Mouse (Mus musculus): Measurements from ENCODE around the gene Ifnar1. TPM values are rescaled to one million over a fixed set of nuclear protein-coding genes. Genes with fewer than 3 reads are reported as not detected.

Ifnar1 gene
- polyA plus RNA-seq, 1 experiment: 15.9 TPM

DNA sequence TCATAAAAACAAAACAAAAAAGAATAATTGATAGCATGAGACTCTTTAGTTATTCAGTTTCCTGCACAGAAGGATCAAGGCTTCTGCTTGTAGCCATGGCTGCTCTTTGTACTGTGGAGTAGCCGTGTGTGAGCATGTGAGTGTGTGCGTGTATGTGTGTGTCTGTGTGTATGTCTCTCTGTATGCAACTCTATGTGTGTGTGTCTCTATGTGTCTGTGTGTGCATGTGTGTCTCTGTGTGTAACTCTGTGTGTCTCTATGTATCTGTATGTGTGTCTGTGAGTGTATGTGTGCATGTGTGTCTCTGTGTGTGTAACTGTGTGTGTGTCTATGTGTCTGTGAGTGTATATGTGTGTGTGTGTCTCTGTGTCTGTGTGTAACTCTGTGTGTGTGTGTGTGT lies 64.0 kb downstream of the Ifnar1 start:
- H3K27ac ChIP-seq (ENCODE audit: control insufficient read depth, insufficient read depth, low read depth, low read length, poor library complexity): no peak overlapping the region; the same call in 1 of the 2 replicates
- peak overlapping the region; percentile 61 for H3K4me3 ChIP-seq (replicated peaks; ENCODE audit: control insufficient read depth, low read depth, low read length)
- 59% methylated on average over 2 of the region's 2 CpGs for WGBS
- TF ChIP-seq POLR2A (IDR thresholded peaks at IDR 0.05; ENCODE audit: borderline replicate concordance, control insufficient read depth, low read depth, low read length): no peak
- no peak for TF ChIP-seq CTCF (IDR thresholded peaks at IDR 0.05; ENCODE audit: control insufficient read depth, insufficient read depth, low read length)
- H3K4me1 ChIP-seq (ENCODE audit: control insufficient read depth, insufficient read depth, low read length): peaks cover 10% of the 10 kb centered on the region; the same call in 1 of the 2 replicates

DNA sequence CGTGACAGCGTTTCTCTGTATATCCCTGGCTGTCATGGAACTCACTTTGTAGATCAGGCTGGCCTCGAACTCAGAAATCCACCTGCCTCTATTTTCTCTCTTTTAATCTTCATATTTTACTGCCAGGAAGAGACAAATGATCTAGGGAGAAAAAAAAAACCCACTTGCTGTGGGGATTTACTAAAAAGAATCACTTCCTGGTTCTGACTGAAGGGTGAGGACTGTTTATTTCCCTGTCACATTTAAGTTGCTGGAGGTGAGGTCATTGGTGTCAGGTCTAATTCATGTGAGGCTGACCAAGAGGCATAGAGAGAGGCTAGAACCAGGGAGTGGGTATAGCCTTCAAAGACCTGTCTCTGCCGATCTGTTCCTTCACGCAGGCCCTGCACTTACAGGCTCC lies 64.6 kb downstream of the Ifnar1 start:
- Histone ChIP-seq H3K4me3 (replicated peaks; ENCODE audit: control insufficient read depth, low read depth, low read length) (no peak overlapping the region), H3K4me1 (ENCODE audit: control insufficient read depth, insufficient read depth, low read length) (peaks cover 10% of the 10 kb centered on the region; the same call in 1 of the 2 replicates), H3K27ac (ENCODE audit: control insufficient read depth, insufficient read depth, low read depth, low read length, poor library complexity) (no peak overlapping the region)
- TF ChIP-seq CTCF (IDR thresholded peaks at IDR 0.05; ENCODE audit: control insufficient read depth, insufficient read depth, low read length): no peak
- no peak for TF ChIP-seq POLR2A (IDR thresholded peaks at IDR 0.05; ENCODE audit: borderline replicate concordance, control insufficient read depth, low read depth, low read length)
- 66% methylated on average over 5 of the region's 5 CpGs for WGBS

DNA sequence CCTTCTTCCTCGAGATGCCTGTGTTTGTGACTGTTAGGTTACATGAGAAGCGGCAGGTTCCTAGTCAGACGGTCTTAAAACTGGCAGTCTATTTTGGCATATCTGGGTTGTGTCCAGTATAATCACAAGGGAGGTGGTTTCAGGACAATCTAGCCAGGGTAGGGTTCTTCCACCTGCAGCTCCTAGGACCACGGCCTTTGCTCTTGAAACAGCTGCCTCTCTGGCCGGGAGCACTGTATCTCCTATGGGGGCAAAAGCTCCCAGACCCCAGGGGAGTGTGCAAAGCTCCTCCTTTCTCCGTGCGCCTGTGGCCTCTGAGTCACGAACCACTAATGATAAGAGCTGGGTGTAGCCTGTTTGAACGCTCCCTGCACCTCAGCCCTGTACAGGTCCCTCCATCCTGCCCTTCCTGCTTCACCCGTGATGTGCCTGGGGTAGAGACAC lies 66.1 kb downstream of the Ifnar1 start:
- Histone ChIP-seq H3K4me3 (replicated peaks; ENCODE audit: control insufficient read depth, low read depth, low read length) (no peak overlapping the region), H3K27ac (ENCODE audit: control insufficient read depth, insufficient read depth, low read depth, low read length, poor library complexity) (no peak overlapping the region)
- TF ChIP-seq CTCF (IDR thresholded peaks at IDR 0.05; ENCODE audit: control insufficient read depth, insufficient read depth, low read length): no peak
- no peak for TF ChIP-seq POLR2A (IDR thresholded peaks at IDR 0.05; ENCODE audit: borderline replicate concordance, control insufficient read depth, low read depth, low read length)

GRCm38 (mm10) chr16:91552072-91552471 lies 67.0 kb downstream of the Ifnar1 start:
- H3K4me3 ChIP-seq (replicated peaks; ENCODE audit: control insufficient read depth, low read depth, low read length): no peak overlapping the region
- H3K4me1 ChIP-seq (ENCODE audit: control insufficient read depth, insufficient read depth, low read length): peaks cover 3% of the 10 kb centered on the region; the same call in 1 of the 2 replicates
- WGBS: 85% methylated on average over 9 of the region's 9 CpGs
- H3K27ac ChIP-seq (ENCODE audit: control insufficient read depth, insufficient read depth, low read depth, low read length, poor library complexity): no peak overlapping the region
- no peak for TF ChIP-seq CTCF (IDR thresholded peaks at IDR 0.05; ENCODE audit: control insufficient read depth, insufficient read depth, low read length)
- no peak for TF ChIP-seq POLR2A (IDR thresholded peaks at IDR 0.05; ENCODE audit: borderline replicate concordance, control insufficient read depth, low read depth, low read length)

More for the DNA sequence above, 66.1 kb downstream of the Ifnar1 start:
- H3K4me1 ChIP-seq (ENCODE audit: control insufficient read depth, insufficient read depth, low read length): peaks cover 6% of the 10 kb centered on the region; the same call in 1 of the 2 replicates
- WGBS: 52% methylated on average over 10 of the region's 10 CpGs

DNA sequence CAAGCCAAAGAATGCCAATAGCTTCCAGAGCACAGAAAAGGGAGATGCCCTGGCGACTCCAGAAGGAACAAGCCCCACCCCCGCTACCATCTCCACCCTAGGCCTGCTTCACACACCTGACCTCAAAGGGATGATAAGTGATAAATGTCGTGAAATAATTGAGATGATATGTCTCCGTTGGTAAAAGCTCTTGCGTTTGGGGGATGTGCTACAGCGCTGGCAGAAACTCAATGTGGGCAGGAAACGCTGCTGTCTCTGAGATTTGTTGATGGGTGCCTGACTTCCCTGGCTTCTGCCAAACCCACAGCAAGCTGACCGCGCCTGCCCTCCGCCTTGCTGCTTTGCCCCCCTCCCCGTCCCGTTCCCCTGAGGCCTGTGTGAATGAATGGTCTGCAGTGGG lies 68.6 kb downstream of the Ifnar1 start:
- Histone ChIP-seq H3K4me3 (replicated peaks; ENCODE audit: control insufficient read depth, low read depth, low read length) (no peak overlapping the region), H3K4me1 (ENCODE audit: control insufficient read depth, insufficient read depth, low read length) (peaks cover 3% of the 10 kb centered on the region; the same call in 1 of the 2 replicates), H3K27ac (ENCODE audit: control insufficient read depth, insufficient read depth, low read depth, low read length, poor library complexity) (no peak overlapping the region)
- WGBS: 13% methylated on average over 12 of the region's 12 CpGs
- no peak for TF ChIP-seq CTCF (IDR thresholded peaks at IDR 0.05; ENCODE audit: control insufficient read depth, insufficient read depth, low read length)
- no peak for TF ChIP-seq POLR2A (IDR thresholded peaks at IDR 0.05; ENCODE audit: borderline replicate concordance, control insufficient read depth, low read depth, low read length)

DNA sequence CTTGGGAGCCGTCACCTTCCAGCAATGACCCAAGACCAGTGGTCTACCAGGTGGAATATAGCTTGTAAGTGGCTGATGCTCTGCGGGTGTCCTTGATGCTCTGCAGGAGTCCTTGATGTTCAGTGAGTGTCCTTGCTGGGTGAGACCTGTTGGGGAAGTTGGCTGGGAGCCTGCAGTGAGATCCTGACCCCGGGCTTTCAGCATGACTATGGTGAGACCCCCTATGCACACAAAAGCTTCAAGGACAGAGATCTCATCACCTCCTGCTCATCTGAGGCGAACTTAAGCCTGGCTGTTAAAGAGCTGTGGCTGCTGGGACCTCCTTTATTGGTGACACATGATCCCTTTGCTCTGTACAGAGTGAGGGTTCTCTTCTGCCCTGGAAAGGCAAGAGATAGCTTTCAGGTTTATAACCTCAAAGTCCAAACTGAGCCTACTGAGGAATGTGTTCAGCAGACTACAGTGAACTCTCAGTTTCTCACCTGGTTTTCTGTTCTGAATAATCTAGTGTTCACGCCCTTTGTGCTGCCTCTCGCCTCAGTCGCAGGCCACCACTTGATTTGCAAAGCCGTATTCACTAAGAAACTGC lies 70.1 kb downstream of the Ifnar1 start:
- H3K27ac ChIP-seq (ENCODE audit: control insufficient read depth, insufficient read depth, low read depth, low read length, poor library complexity): no peak overlapping the region
- 89% methylated on average over 8 of the region's 8 CpGs for WGBS
- TF ChIP-seq CTCF (IDR thresholded peaks at IDR 0.05; ENCODE audit: control insufficient read depth, insufficient read depth, low read length) (no peak), POLR2A (IDR thresholded peaks at IDR 0.05; ENCODE audit: borderline replicate concordance, control insufficient read depth, low read depth, low read length) (no peak)
- H3K4me1 ChIP-seq (ENCODE audit: control insufficient read depth, insufficient read depth, low read length): peaks cover 1% of the 10 kb centered on the region; the same call in 1 of the 2 replicates
- H3K4me3 ChIP-seq (replicated peaks; ENCODE audit: control insufficient read depth, low read depth, low read length): no peak overlapping the region

- H3K27ac ChIP-seq (ENCODE audit: control insufficient read depth, insufficient read depth, low read depth, low read length, poor library complexity): no peak overlapping the region
- H3K4me3 ChIP-seq (replicated peaks; ENCODE audit: control insufficient read depth, low read depth, low read length): no peak overlapping the region
- 92% methylated on average over 15 of the region's 15 CpGs for WGBS
- H3K4me1 ChIP-seq (ENCODE audit: control insufficient read depth, insufficient read depth, low read length): no peaks in the 10 kb centered on the region
- TF ChIP-seq POLR2A (IDR thresholded peaks at IDR 0.05; ENCODE audit: borderline replicate concordance, control insufficient read depth, low read depth, low read length) (no peak), CTCF (IDR thresholded peaks at IDR 0.05; ENCODE audit: control insufficient read depth, insufficient read depth, low read length) (no peak)
These were observed 71.6 kb downstream of the Ifnar1 start for GRCm38 (mm10) chr16:91556659-91557058.

Other genes starting within 250 kb of the Ifnar1 start
- not detected in 2 replicates for gene Olig1, start 215.5 kb upstream of the Ifnar1 start, polyA plus RNA-seq (2011; ENCODE audit: insufficient read depth, insufficient read length, low replicate concordance, missing spikeins)
- gene Ifnar2, start 112.5 kb upstream of the Ifnar1 start, polyA plus RNA-seq (2011; ENCODE audit: insufficient read depth, insufficient read length, low replicate concordance, missing spikeins): 32.5 and 41.1 TPM in 2 replicates
- not detected in 2 replicates for gene Gm21970, start 93.5 kb upstream of the Ifnar1 start, polyA plus RNA-seq (2011; ENCODE audit: insufficient read depth, insufficient read length, low replicate concordance, missing spikeins)
- 24.1 and 25.9 TPM in 2 replicates for gene Il10rb, start 79.1 kb upstream of the Ifnar1 start, polyA plus RNA-seq (2011; ENCODE audit: insufficient read depth, insufficient read length, low replicate concordance, missing spikeins)
- 11.1 and 27.7 TPM in 2 replicates for gene Ifngr2, start 61.8 kb downstream of the Ifnar1 start, polyA plus RNA-seq (2011; ENCODE audit: insufficient read depth, insufficient read length, low replicate concordance, missing spikeins)
- gene Tmem50b, start 112.6 kb downstream of the Ifnar1 start, polyA plus RNA-seq (2011; ENCODE audit: insufficient read depth, insufficient read length, low replicate concordance, missing spikeins): 7.3 and 17.5 TPM in 2 replicates
- gene Dnajc28, start 133.8 kb downstream of the Ifnar1 start, polyA plus RNA-seq (2011; ENCODE audit: insufficient read depth, insufficient read length, low replicate concordance, missing spikeins): 1.6 and 1.9 TPM in 2 replicates
- 70.5 and 94.2 TPM in 2 replicates for gene Gart, start 161.7 kb downstream of the Ifnar1 start, polyA plus RNA-seq (2011; ENCODE audit: insufficient read depth, insufficient read length, low replicate concordance, missing spikeins)
- 132 and 165 TPM in 2 replicates for gene Son, start 162.3 kb downstream of the Ifnar1 start, polyA plus RNA-seq (2011; ENCODE audit: insufficient read depth, insufficient read length, low replicate concordance, missing spikeins)
- gene Donson, start 203.5 kb downstream of the Ifnar1 start, polyA plus RNA-seq (2011; ENCODE audit: insufficient read depth, insufficient read length, low replicate concordance, missing spikeins): 15.2 and 18.0 TPM in 2 replicates
- gene Cryzl1, start 243.7 kb downstream of the Ifnar1 start, polyA plus RNA-seq (2011; ENCODE audit: insufficient read depth, insufficient read length, low replicate concordance, missing spikeins): 23.4 and 42.5 TPM in 2 replicates
- 91.6 and 158 TPM in 2 replicates for gene Itsn1, start 244.0 kb downstream of the Ifnar1 start, polyA plus RNA-seq (2011; ENCODE audit: insufficient read depth, insufficient read length, low replicate concordance, missing spikeins)

Measured in bone marrow, adult 2 months (tissue).